Mouse (Mus musculus): Measurements from ENCODE around the gene 1700037H04Rik. TPM values are rescaled to one million over a fixed set of nuclear protein-coding genes. Genes with fewer than 3 reads are reported as not detected.

The 1700037H04Rik gene
- polyA plus RNA-seq (2015; fragmentation: Nextera tagmentation; extraction: Ambion mirVana) = 87.5 and 97.1 TPM in 2 replicates

- under 1% methylated on average over 54 of the region's 54 CpGs for WGBS
- peak within 1 kb of the TSS; percentile 95 for H3K4me3 ChIP-seq (replicated peaks; ENCODE audit: low read length)
- no peaks in the 10 kb centered on the region for H3K27me3 ChIP-seq (replicated peaks; ENCODE audit: control insufficient read depth, insufficient read depth, low read length)
- no peaks in the 10 kb centered on the region for H3K36me3 ChIP-seq (ENCODE audit: control insufficient read depth, insufficient read depth)
- H3K4me2 ChIP-seq (ENCODE audit: low read length) = peak within 1 kb of the TSS; percentile 84
- H3K4me1 ChIP-seq (replicated peaks; ENCODE audit: control insufficient read depth, insufficient read depth, low read length) = peaks cover 23% of the 10 kb centered on the region
- peak within 1 kb of the TSS; percentile 96 for H3K27ac ChIP-seq (ENCODE audit: low read length)
- peak; percentile 97 for ATAC-seq
- no peaks in the 10 kb centered on the region for H3K9me3 ChIP-seq (ENCODE audit: control insufficient read depth, low read length)
- peak within 1 kb of the TSS; percentile 85 for H3K9ac ChIP-seq (replicated peaks; ENCODE audit: low read depth, low read length)
Measured at GRCm38 (mm10) chr2:131159938-131160581, at the start of gene 1700037H04Rik. 1700037H04Rik (minus strand) TSS chr2:131160081.

GRCm38 (mm10) chr2:131209125-131209795 lies 49.4 kb upstream of the 1700037H04Rik start:
- peak overlapping the region; percentile 79 for H3K4me2 ChIP-seq (ENCODE audit: low read length)
- no peaks in the 10 kb centered on the region for H3K9me3 ChIP-seq (ENCODE audit: control insufficient read depth, low read length)
- H3K27me3 ChIP-seq (replicated peaks; ENCODE audit: control insufficient read depth, insufficient read depth, low read length) = no peaks in the 10 kb centered on the region
- H3K4me1 ChIP-seq (replicated peaks; ENCODE audit: control insufficient read depth, insufficient read depth, low read length) = peaks cover 13% of the 10 kb centered on the region
- H3K27ac ChIP-seq (ENCODE audit: low read length) = peak overlapping the region; percentile 95
- no peak for ATAC-seq
- peak overlapping the region; percentile 78 for H3K4me3 ChIP-seq (replicated peaks; ENCODE audit: low read length)
- 79% methylated on average over 4 of the region's 4 CpGs for WGBS
- H3K9ac ChIP-seq (replicated peaks; ENCODE audit: low read depth, low read length) = peak overlapping the region; percentile 91
- H3K36me3 ChIP-seq (ENCODE audit: control insufficient read depth, insufficient read depth) = 0 out of 2 replicates have a peak, but pooled peaks cover 2% of the 10 kb centered on the region

- WGBS = 88% methylated on average over 2 of the region's 2 CpGs
- Histone ChIP-seq H3K4me2 (ENCODE audit: low read length) (no peak overlapping the region), H3K4me3 (replicated peaks; ENCODE audit: low read length) (no peak overlapping the region), H3K36me3 (ENCODE audit: control insufficient read depth, insufficient read depth) (0 out of 2 replicates have a peak, but pooled peaks cover 1% of the 10 kb centered on the region), H3K4me1 (replicated peaks; ENCODE audit: control insufficient read depth, insufficient read depth, low read length) (peaks cover 13% of the 10 kb centered on the region), H3K9me3 (ENCODE audit: control insufficient read depth, low read length) (no peaks in the 10 kb centered on the region), H3K27me3 (replicated peaks; ENCODE audit: control insufficient read depth, insufficient read depth, low read length) (no peaks in the 10 kb centered on the region), H3K27ac (ENCODE audit: low read length) (no peak overlapping the region), H3K9ac (replicated peaks; ENCODE audit: low read depth, low read length) (no peak overlapping the region)
- no peak for ATAC-seq
Measured at GRCm38 (mm10) chr2:131208356-131208755, 48.5 kb upstream of the 1700037H04Rik start.

GRCm38 (mm10) chr2:131206778-131207177 lies 46.9 kb upstream of the 1700037H04Rik start, which contains the start of gene Ap5s1:
Ap5s1 (plus strand) TSS chr2:131207078.
- WGBS = 81% methylated on average over 4 of the region's 4 CpGs
- H3K4me2 ChIP-seq (ENCODE audit: low read length) = no peak within 1 kb of the TSS

GRCm38 (mm10) chr2:131205521-131206182 lies 45.8 kb upstream of the 1700037H04Rik start:
- Histone ChIP-seq H3K27ac (ENCODE audit: low read length) (no peak overlapping the region), H3K27me3 (replicated peaks; ENCODE audit: control insufficient read depth, insufficient read depth, low read length) (no peaks in the 10 kb centered on the region), H3K4me2 (ENCODE audit: low read length) (no peak overlapping the region), H3K36me3 (ENCODE audit: control insufficient read depth, insufficient read depth) (no peaks in the 10 kb centered on the region), H3K4me3 (replicated peaks; ENCODE audit: low read length) (no peak overlapping the region), H3K4me1 (replicated peaks; ENCODE audit: control insufficient read depth, insufficient read depth, low read length) (peaks cover 6% of the 10 kb centered on the region), H3K9me3 (ENCODE audit: control insufficient read depth, low read length) (no peaks in the 10 kb centered on the region), H3K9ac (replicated peaks; ENCODE audit: low read depth, low read length) (no peak overlapping the region)
- no peak for ATAC-seq
- WGBS = 88% methylated on average over 8 of the region's 8 CpGs

More at GRCm38 (mm10) chr2:131206778-131207177, 46.9 kb upstream of the 1700037H04Rik start, which contains the start of gene Ap5s1:
- H3K4me3 ChIP-seq (replicated peaks; ENCODE audit: low read length) = no peak within 1 kb of the TSS
- H3K4me1 ChIP-seq (replicated peaks; ENCODE audit: control insufficient read depth, insufficient read depth, low read length) = peaks cover 13% of the 10 kb centered on the region
- no peaks in the 10 kb centered on the region for H3K36me3 ChIP-seq (ENCODE audit: control insufficient read depth, insufficient read depth)
- ATAC-seq = no peak
- H3K9me3 ChIP-seq (ENCODE audit: control insufficient read depth, low read length) = no peaks in the 10 kb centered on the region
- H3K27me3 ChIP-seq (replicated peaks; ENCODE audit: control insufficient read depth, insufficient read depth, low read length) = no peaks in the 10 kb centered on the region
- no peak within 1 kb of the TSS for H3K27ac ChIP-seq (ENCODE audit: low read length)
- no peak within 1 kb of the TSS for H3K9ac ChIP-seq (replicated peaks; ENCODE audit: low read depth, low read length)

- H3K4me2 ChIP-seq (ENCODE audit: low read length) = no peak overlapping the region
- H3K9me3 ChIP-seq (ENCODE audit: control insufficient read depth, low read length) = no peaks in the 10 kb centered on the region
- H3K4me3 ChIP-seq (replicated peaks; ENCODE audit: low read length) = no peak overlapping the region
- H3K27ac ChIP-seq (ENCODE audit: low read length) = no peak overlapping the region
- H3K27me3 ChIP-seq (replicated peaks; ENCODE audit: control insufficient read depth, insufficient read depth, low read length) = no peaks in the 10 kb centered on the region
- ATAC-seq = no peak
- H3K4me1 ChIP-seq (replicated peaks; ENCODE audit: control insufficient read depth, insufficient read depth, low read length) = peaks cover 2% of the 10 kb centered on the region
- H3K9ac ChIP-seq (replicated peaks; ENCODE audit: low read depth, low read length) = no peak overlapping the region
- no peaks in the 10 kb centered on the region for H3K36me3 ChIP-seq (ENCODE audit: control insufficient read depth, insufficient read depth)
- 42% methylated on average over 7 of the region's 7 CpGs for WGBS
Measured at GRCm38 (mm10) chr2:131204410-131204981, 44.6 kb upstream of the 1700037H04Rik start.

- Histone ChIP-seq H3K9ac (replicated peaks; ENCODE audit: low read depth, low read length) (no peak overlapping the region), H3K27ac (ENCODE audit: low read length) (no peak overlapping the region), H3K9me3 (ENCODE audit: control insufficient read depth, low read length) (no peaks in the 10 kb centered on the region), H3K4me1 (replicated peaks; ENCODE audit: control insufficient read depth, insufficient read depth, low read length) (no peaks in the 10 kb centered on the region), H3K36me3 (ENCODE audit: control insufficient read depth, insufficient read depth) (no peaks in the 10 kb centered on the region), H3K27me3 (replicated peaks; ENCODE audit: control insufficient read depth, insufficient read depth, low read length) (no peaks in the 10 kb centered on the region), H3K4me3 (replicated peaks; ENCODE audit: low read length) (no peak overlapping the region), H3K4me2 (ENCODE audit: low read length) (no peak overlapping the region)
- ATAC-seq = no peak
- 84% methylated on average over 6 of the region's 6 CpGs for WGBS
Measured at GRCm38 (mm10) chr2:131203816-131204409, 44.0 kb upstream of the 1700037H04Rik start.

- no peaks in the 10 kb centered on the region for H3K27me3 ChIP-seq (replicated peaks; ENCODE audit: control insufficient read depth, insufficient read depth, low read length)
- H3K27ac ChIP-seq (ENCODE audit: low read length) = no peak overlapping the region
- H3K4me2 ChIP-seq (ENCODE audit: low read length) = no peak overlapping the region
- no peaks in the 10 kb centered on the region for H3K4me1 ChIP-seq (replicated peaks; ENCODE audit: control insufficient read depth, insufficient read depth, low read length)
- H3K9me3 ChIP-seq (ENCODE audit: control insufficient read depth, low read length) = no peaks in the 10 kb centered on the region
- no peak for ATAC-seq
- no peak overlapping the region for H3K9ac ChIP-seq (replicated peaks; ENCODE audit: low read depth, low read length)
- H3K4me3 ChIP-seq (replicated peaks; ENCODE audit: low read length) = no peak overlapping the region
- 81% methylated on average over 3 of the region's 3 CpGs for WGBS
- H3K36me3 ChIP-seq (ENCODE audit: control insufficient read depth, insufficient read depth) = no peaks in the 10 kb centered on the region
Measured at GRCm38 (mm10) chr2:131201262-131201661, 41.4 kb upstream of the 1700037H04Rik start.
